Mouse (Mus musculus) midbrain, embryonic 14.5 days (tissue): ENCODE measurements around the gene Gm49027. TPM values are rescaled to one million over a fixed set of nuclear protein-coding genes. Genes with fewer than 3 reads are reported as not detected.

Experiments used
- ATAC-seq: fragments of 200-750 bp; cut with Nextera tagmentation; 2 replicates; pipeline ENCODE4 v1.8.0; 2017; ENCODE audit warnings: moderate number of reproducible peaks, moderate library complexity; ENCODE audit not compliant: low FRiP score, low TSS enrichment
- DNase-seq: peaks from one replicate; pipeline ENCODE4 v3.0.0-alpha.2; 2015
- H3K27ac ChIP-seq: fragments of 300-500 bp; sonication (generic); replicated peaks from 2 replicates; pipeline ENCODE4 v1.5.1; 2014; ENCODE audit warnings: mild to moderate bottlenecking, low read depth, low read length, moderate library complexity
- H3K27me3 ChIP-seq: fragments of 300-500 bp; sonication (generic); 2 replicates; pipeline ENCODE4 v1.6.1; 2014; ENCODE audit warnings: low read length, control low read depth, mixed read lengths; ENCODE audit not compliant: control insufficient read depth, insufficient read depth
- H3K36me3 ChIP-seq: fragments of 300-500 bp; sonication (generic); 2 replicates; pipeline ENCODE4 v1.6.1; 2014; ENCODE audit warnings: low read length, control low read depth; ENCODE audit not compliant: control insufficient read depth, insufficient read depth
- H3K4me1 ChIP-seq: fragments of 300-500 bp; sonication (generic); 2 replicates; pipeline ENCODE4 v1.6.1; 2014; ENCODE audit warnings: mild to moderate bottlenecking, antibody characterized with exemption, low read length, control low read depth; ENCODE audit not compliant: control insufficient read depth, insufficient read depth
- H3K4me2 ChIP-seq: fragments of 300-500 bp; sonication (generic); 2 replicates; pipeline ENCODE4 v1.6.1; 2014; ENCODE audit warnings: mild to moderate bottlenecking, low read length, moderate library complexity
- H3K4me3 ChIP-seq: fragments of 300-500 bp; sonication (generic); replicated peaks from 2 replicates; pipeline ENCODE4 v1.5.1; 2014; ENCODE audit warnings: low read depth, low read length
- H3K9ac ChIP-seq: fragments of 300-500 bp; sonication (generic); replicated peaks from 2 replicates; pipeline ENCODE4 v1.6.1; 2014; ENCODE audit warnings: mild to moderate bottlenecking, low read length, moderate library complexity
- H3K9me3 ChIP-seq: fragments of 300-500 bp; sonication (generic); 2 replicates; pipeline ENCODE4 v1.6.1; 2016; ENCODE audit warnings: low read length, control low read depth, mixed read lengths; ENCODE audit not compliant: control insufficient read depth
- WGBS: fragments of 180-500 bp; shearing (Covaris S2); extraction: QIAGEN DNeasy Blood & Tissue Kit; methylation state at CpG from one replicate; pipeline ENCODE4 v1.1.7; 2014; 5-methylcytosine and 5-hydroxymethylcytosine counted together
- microRNA-seq: library from miRNA; unstranded; fragments of <30 nt; microRNA quantifications from one replicate; pipeline ENCODE4, GENCODE M21; 2016
- polyA plus RNA-seq: library from polyadenylated mRNA; unstranded; fragments of >200 nt; fragmentation: Nextera tagmentation; extraction: Ambion mirVana; gene quantifications from 2 replicates; pipeline ENCODE4 v1.2.1, GENCODE M21; 2014

Gene Gm49027
- polyA plus RNA-seq, 1 experiment from 2014 or later, result 1.3 TPM

DNA sequence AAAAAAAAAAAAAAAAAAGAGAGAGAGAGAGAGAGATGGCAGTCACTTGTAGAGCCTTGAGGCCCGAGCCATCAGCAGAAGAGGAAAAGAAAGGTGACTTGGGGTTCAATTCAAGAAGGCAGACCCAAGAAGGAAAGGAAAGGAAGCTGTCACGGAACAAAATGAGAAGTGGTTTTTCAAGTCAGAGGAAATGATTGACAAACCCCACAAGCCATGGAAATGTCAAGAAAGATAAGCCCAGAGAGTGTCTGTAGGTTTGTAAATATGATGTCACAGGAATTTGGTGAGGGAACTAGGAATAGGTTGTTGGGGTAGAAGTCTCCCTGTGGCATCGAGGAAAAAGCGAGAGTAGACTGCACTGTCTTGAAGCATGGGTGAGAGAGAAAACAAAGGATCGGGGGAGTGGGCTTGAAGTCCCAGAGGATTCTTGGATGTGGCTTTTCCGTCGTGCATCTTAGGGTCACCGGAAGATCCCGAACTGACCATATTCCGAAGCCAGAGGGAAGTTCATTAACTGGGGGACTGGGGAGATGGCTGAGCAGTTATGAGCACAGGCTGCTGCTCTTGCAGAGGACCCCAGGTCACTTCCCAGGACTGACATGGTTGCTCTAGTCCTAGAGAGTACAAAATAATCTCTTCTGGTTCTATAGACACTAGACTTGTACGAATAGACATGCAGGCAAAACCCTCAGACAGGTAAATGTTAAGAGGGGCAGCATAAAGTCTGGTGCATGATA lies 37.5 kb downstream of the Gm49027 start:
- no peak for DNase-seq
- H3K4me1 ChIP-seq, result peaks cover 6% of the 10 kb centered on the region; the same call in 1 of the 2 replicates
- H3K36me3 ChIP-seq, result no peaks in the 10 kb centered on the region
- no peak overlapping the region for H3K4me2 ChIP-seq
- no peaks in the 10 kb centered on the region for H3K27me3 ChIP-seq
- H3K27ac ChIP-seq, result no peak overlapping the region
- no peak overlapping the region for H3K4me3 ChIP-seq
- no peak for ATAC-seq
- WGBS, result 88% methylated on average over 11 of the region's 11 CpGs
- no peaks in the 10 kb centered on the region for H3K9me3 ChIP-seq
- no peak overlapping the region for H3K9ac ChIP-seq

- peak; percentile 32 for DNase-seq
- H3K27me3 ChIP-seq, result no peaks in the 10 kb centered on the region
- H3K9ac ChIP-seq, result no peak overlapping the region
- no peaks in the 10 kb centered on the region for H3K36me3 ChIP-seq
- ATAC-seq, result no peak
- no peak overlapping the region for H3K4me2 ChIP-seq
- H3K27ac ChIP-seq, result no peak overlapping the region
- WGBS, result 55% methylated on average over 5 of the region's 5 CpGs
- no peaks in the 10 kb centered on the region for H3K4me1 ChIP-seq
- H3K9me3 ChIP-seq, result no peaks in the 10 kb centered on the region
- no peak overlapping the region for H3K4me3 ChIP-seq
Measured at GRCm38 (mm10) chr5:123473817-123474216, 51.5 kb downstream of the Gm49027 start.

DNA sequence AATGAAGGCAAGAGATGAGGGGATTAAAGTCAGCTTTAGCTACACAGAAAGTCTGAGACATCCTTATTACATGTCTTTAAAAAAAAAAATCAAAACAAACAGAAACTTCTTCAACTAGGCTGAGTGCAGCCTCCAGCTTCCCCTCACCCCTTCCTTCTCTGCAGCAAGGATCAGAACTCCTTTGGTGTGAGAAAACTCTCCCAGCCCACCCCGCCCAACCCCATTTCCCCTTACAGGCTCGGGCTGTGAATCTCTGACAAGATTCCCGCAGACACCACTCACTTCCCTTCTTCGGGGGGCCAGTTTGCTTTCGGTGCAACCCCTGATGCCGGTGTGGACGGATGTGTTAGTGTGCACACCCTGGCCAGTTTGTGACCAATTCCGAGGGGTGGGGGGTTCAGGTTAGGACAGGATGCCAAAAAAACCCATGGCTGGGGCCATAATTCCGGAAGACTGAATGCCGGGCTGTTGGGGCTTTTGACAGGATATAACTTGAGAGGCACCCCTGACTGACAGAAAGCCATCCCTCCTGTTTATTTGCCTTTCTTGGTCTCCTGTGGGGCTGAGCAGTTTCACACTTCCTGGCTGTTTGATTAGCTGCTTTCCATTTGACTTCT lies 54.4 kb downstream of the Gm49027 start:
- Histone ChIP-seq H3K9ac (no peak overlapping the region), H3K36me3 (no peaks in the 10 kb centered on the region), H3K27me3 (no peaks in the 10 kb centered on the region), H3K4me1 (no peaks in the 10 kb centered on the region), H3K4me3 (no peak overlapping the region), H3K4me2 (no peak overlapping the region), H3K9me3 (no peaks in the 10 kb centered on the region), H3K27ac (no peak overlapping the region)
- WGBS, result 80% methylated on average over 10 of the region's 10 CpGs
- ATAC-seq (no peak), DNase-seq (no peak)

DNA sequence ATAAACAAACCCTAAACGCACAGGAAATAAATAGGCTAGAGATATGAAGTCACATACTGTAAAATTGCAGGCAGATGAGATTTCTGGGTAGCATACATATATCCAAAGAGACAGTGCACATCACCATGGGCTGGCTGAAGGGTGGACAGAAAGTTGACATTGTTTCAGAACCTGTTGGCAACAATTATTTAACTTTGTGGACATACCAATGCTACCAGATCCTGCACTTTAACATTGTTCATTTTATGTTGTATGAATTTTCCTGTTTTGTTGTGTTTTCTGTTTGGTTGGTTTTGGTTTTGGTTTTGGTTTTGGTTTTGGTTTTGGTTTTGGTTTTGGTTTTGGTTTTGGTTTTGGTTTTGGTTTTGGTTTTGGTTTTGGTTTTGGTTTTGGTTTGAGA lies 60.6 kb downstream of the Gm49027 start:
- DNase-seq (no peak), ATAC-seq (no peak)
- Histone ChIP-seq H3K4me1 (no peaks in the 10 kb centered on the region), H3K27ac (no peak overlapping the region), H3K4me3 (no peak overlapping the region), H3K4me2 (no peak overlapping the region), H3K36me3 (no peaks in the 10 kb centered on the region), H3K9ac (no peak overlapping the region), H3K27me3 (no peaks in the 10 kb centered on the region), H3K9me3 (no peaks in the 10 kb centered on the region)
- WGBS, result 91% methylated on average over 1 of the region's 1 CpGs

Small RNAs within 50 kb of the gene (microRNA-seq; reads per million reads assigned to microRNA genes)
- gene Mir7647, result 1.9 reads per million, percentile 10 among the genes with 10 or more reads in this experiment

Other genes with a start within 250 kb of the Gm49027 start
- 42.4 and 44.0 TPM in 2 replicates for gene Bcl7a, start 181.7 kb downstream of the Gm49027 start, polyA plus RNA-seq
- 18.7 and 23.0 TPM in 2 replicates for gene Mlxip, start 130.7 kb downstream of the Gm49027 start, polyA plus RNA-seq
- 0.20 and 0.41 TPM in 2 replicates for gene Lrrc43, start 36.2 kb downstream of the Gm49027 start, polyA plus RNA-seq
- not detected in 2 replicates for gene Il31, start 36.0 kb downstream of the Gm49027 start, polyA plus RNA-seq
- 1.2 and 1.4 TPM in 2 replicates for gene B3gnt4, start 15.0 kb downstream of the Gm49027 start, polyA plus RNA-seq
- gene Diablo, start 1.3 kb downstream of the Gm49027 start, polyA plus RNA-seq, result 101 and 120 TPM in 2 replicates
- 41.9 and 54.9 TPM in 2 replicates for gene Vps33a, start 47.5 kb upstream of the Gm49027 start, polyA plus RNA-seq
- 73.0 and 75.1 TPM in 2 replicates for gene Clip1, start 159.1 kb upstream of the Gm49027 start, polyA plus RNA-seq
- 56.5 and 80.0 TPM in 2 replicates for gene Zcchc8, start 195.6 kb upstream of the Gm49027 start, polyA plus RNA-seq
- 137 and 138 TPM in 2 replicates for gene Rsrc2, start 223.9 kb upstream of the Gm49027 start, polyA plus RNA-seq
- gene Kntc1, start 224.2 kb upstream of the Gm49027 start, polyA plus RNA-seq, result 4.0 and 5.6 TPM in 2 replicates